Mouse (Mus musculus): ENCODE data around the gene Med27.

- TF ChIP-seq CTCF (IDR thresholded peaks at IDR 0.05; ENCODE audit: low read depth) (no peak), EP300 (IDR thresholded peaks at IDR 0.05; ENCODE audit: low read depth) (no peak)
Observed at GRCm38 (mm10) chr2:29514836-29515235, 168.2 kb downstream of the Med27 start.
